ENCODE assay signal across 11 mouse cellular contexts in genomic region chr17:31889446-31890201, GRCm38 (mm10). TPM values are rescaled to one million over a fixed set of nuclear protein-coding genes. Genes with fewer than 3 reads are reported as not detected.
A peak's percentile ranks its signal among the peaks of the same experiment; 100 is the strongest.
DNase-seq lines count a peak whose midpoint lies in the region; ATAC-seq and TF ChIP-seq lines count a peak whose summit lies in the region.
"Had no signal": no experiment of that assay in that cellular context is flagged by ENCODE, and none has a peak within 500 bp of the region (broad histone marks: within the 10 kb centered on the region; RNA-seq: fewer than 3 reads in every experiment).

No protein-coding gene starts in this region.

- TF ChIP-seq CTCF in lung, embryonic 14.5 days (IDR thresholded peaks at IDR 0.05; ENCODE audit: low read depth) = no peak

- peaks cover 55% of the 10 kb centered on the region for H3K4me1 ChIP-seq in heart, embryonic 13.5 days
- peaks cover 51% of the 10 kb centered on the region for H3K4me1 ChIP-seq in lung, embryonic 14.5 days (ENCODE audit: insufficient read depth)

- DNase-seq in heart, postnatal 4 days = no peak
- peak; percentile 37 to 38 for DNase-seq in B cell, adult 2 months
- DNase-seq in kidney, adult 11 months = peak; percentile 81
- DNase-seq in lung, embryonic 14.5 days = peak; percentile 94
- DNase-seq: cerebellum, adult 8-10 months had no signal

- no peaks in the 10 kb centered on the region for H3K27me3 ChIP-seq in heart, embryonic 13.5 days (replicated peaks)
- H3K27me3 ChIP-seq in lung, embryonic 14.5 days (ENCODE audit: insufficient read depth, low read length) = no peaks in the 10 kb centered on the region
- H3K27me3 ChIP-seq: hindbrain, embryonic 15.5 days had no signal

- peak overlapping the region; percentile 2; the same call in 1 of the 2 replicates for H3K4me2 ChIP-seq in heart, embryonic 13.5 days
- H3K4me2 ChIP-seq in lung, embryonic 14.5 days = 0 out of 2 replicates have a peak overlapping the region, but pooled peaks have one; percentile 12
- H3K4me2 ChIP-seq: hindbrain, embryonic 15.5 days had no signal

- no peaks in the 10 kb centered on the region for H3K36me3 ChIP-seq in heart, embryonic 13.5 days
- no peaks in the 10 kb centered on the region for H3K36me3 ChIP-seq in lung, embryonic 14.5 days (ENCODE audit: insufficient read depth)
- H3K36me3 ChIP-seq: hindbrain, embryonic 15.5 days had no signal

- H3K9me3 ChIP-seq in heart, embryonic 13.5 days = no peaks in the 10 kb centered on the region
- H3K9me3 ChIP-seq in lung, embryonic 14.5 days (ENCODE audit: low read depth, low read length) = no peaks in the 10 kb centered on the region
- H3K9me3 ChIP-seq: hindbrain, embryonic 15.5 days had no signal

- 26% methylated on average over 9 of the region's 9 CpGs for WGBS in heart, embryonic 13.5 days
- WGBS in lung, embryonic 14.5 days = 21% methylated on average over 9 of the region's 9 CpGs

- H3K4me3 ChIP-seq in heart, embryonic 13.5 days = no peak overlapping the region
- no peak overlapping the region for H3K4me3 ChIP-seq in lung, embryonic 14.5 days (ENCODE audit: low read depth, low read length)
- H3K4me3 ChIP-seq: erythroblast, embryonic 14.5 days; hindbrain, embryonic 15.5 days had no signal

- peak overlapping the region; percentile 89 for H3K27ac ChIP-seq in heart, embryonic 13.5 days (replicated peaks)
- H3K27ac ChIP-seq in lung, embryonic 14.5 days (ENCODE audit: low read depth) = peak overlapping the region; percentile 98
- H3K27ac ChIP-seq: hindbrain, embryonic 15.5 days had no signal

- ATAC-seq in heart, embryonic 13.5 days (ENCODE audit: extremely low read depth, insufficient number of reproducible peaks, low FRiP score, low TSS enrichment) = no peak
- ATAC-seq in lung, embryonic 14.5 days (ENCODE audit: insufficient read depth) = peak; percentile 82
- no peak for ATAC-seq in megakaryocyte progenitor cell, adult 5-6 weeks (replicated peaks; ENCODE audit: poor library complexity)
- no peak for ATAC-seq in frontal cortex, adult (ENCODE audit: low TSS enrichment)
- ATAC-seq in erythroblast, adult 5-6 weeks (replicated peaks; ENCODE audit: low FRiP score, poor library complexity, severe bottlenecking) = no peak

- peak overlapping the region; percentile 61 for H3K9ac ChIP-seq in heart, embryonic 13.5 days
- H3K9ac ChIP-seq in lung, embryonic 14.5 days = no peak overlapping the region; the same call in 1 of the 2 replicates
- H3K9ac ChIP-seq: hindbrain, embryonic 15.5 days had no signal

RNA-seq across cellular contexts. Expression of gene Sik1, which starts 34.0 kb away (rescaled TPM):
- 17.2 and 17.6 TPM in 2 replicates for polyA plus RNA-seq in heart, embryonic 13.5 days (2015; fragmentation: Nextera tagmentation; extraction: Ambion mirVana)
- total RNA-seq in heart, postnatal 4 days (2021) = 10 to 100 TPM; 74.3 to 79.7 TPM
- 25.0 and 26.2 TPM in 2 replicates for polyA plus RNA-seq in lung, embryonic 14.5 days (2014; fragmentation: Nextera tagmentation; extraction: Ambion mirVana)
- 10.9 and 13.8 TPM in 2 replicates for total RNA-seq in megakaryocyte progenitor cell, adult 5-6 weeks (2015)
- 11.5 and 15.1 TPM in 2 replicates for total RNA-seq in megakaryocyte progenitor cell, adult 5-6 weeks (2017)
- 1.5 and 4.2 TPM in 2 replicates for total RNA-seq in erythroblast, adult 5-6 weeks (2015; ENCODE audit: low replicate concordance)
- total RNA-seq in erythroblast, adult 5-6 weeks (2017; ENCODE audit: low replicate concordance) = 2.8 and 3.5 TPM in 2 replicates

Comparison
In these comparisons a context has a peak if more than half of its experiments do, and no peak if none do; other contexts are left out.
1. RNA of gene Sik1, which starts 34.0 kb away (total RNA-seq): 74.3 to 79.7 TPM in heart, postnatal 4 days; 10.9 to 15.1 TPM in megakaryocyte progenitor cell, adult 5-6 weeks and 1.5 to 4.2 TPM in erythroblast, adult 5-6 weeks; every median in the first group is over 4 times any median in the second.